Mouse (Mus musculus) MEL-GATA-1-ER (cell line): ENCODE data around the gene Itpr2.

ENCODE experiments used
- DNase-seq: peaks from one replicate; pipeline ENCODE4 v3.0.0-alpha.2; 2012; ENCODE audit warnings: low read depth; ENCODE audit errors: extremely low read depth

Gene Itpr2

DNA sequence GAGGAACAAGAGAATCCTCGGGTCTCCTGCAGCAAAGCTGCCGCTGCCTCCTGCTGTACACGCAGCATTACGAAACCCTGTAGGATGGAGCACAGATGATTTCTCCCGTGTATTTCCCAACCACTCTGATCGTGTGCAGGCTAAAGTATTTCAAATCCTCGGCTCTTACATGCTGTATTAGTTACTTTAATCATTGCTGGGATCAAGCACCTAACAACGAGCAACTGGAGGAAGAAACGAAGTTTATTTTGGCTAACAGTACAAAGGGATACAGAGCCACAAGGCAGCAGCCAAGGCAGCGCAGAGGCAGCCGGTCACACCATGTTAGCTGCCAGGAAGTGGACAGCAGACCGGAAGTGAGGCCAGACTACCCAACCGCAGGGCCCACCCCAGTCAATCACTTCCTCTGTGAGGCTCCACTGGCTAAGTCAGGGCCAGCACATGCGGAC is 331.4 kb downstream of the Itpr2 start:
- DNase-seq: no peak

DNA sequence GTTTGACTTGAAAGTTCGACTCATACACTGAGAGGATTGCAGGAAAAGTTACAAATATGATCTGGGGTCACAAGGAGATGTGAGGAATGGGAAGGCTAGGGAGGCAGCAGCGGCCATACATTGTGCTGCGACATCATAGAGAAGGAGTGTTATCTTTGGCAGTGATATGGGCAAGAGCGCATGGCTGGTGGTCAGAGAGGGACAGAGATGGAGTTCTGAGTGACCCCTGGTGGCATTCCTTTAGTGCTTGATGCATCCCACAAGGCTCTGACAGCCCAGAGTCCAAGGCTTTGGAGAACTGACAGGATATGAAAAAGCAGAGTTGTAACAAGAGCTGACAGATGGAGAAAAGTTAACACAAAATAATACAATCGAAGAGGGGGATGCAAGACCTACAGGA is 334.8 kb downstream of the Itpr2 start:
- DNase-seq: no peak

DNA sequence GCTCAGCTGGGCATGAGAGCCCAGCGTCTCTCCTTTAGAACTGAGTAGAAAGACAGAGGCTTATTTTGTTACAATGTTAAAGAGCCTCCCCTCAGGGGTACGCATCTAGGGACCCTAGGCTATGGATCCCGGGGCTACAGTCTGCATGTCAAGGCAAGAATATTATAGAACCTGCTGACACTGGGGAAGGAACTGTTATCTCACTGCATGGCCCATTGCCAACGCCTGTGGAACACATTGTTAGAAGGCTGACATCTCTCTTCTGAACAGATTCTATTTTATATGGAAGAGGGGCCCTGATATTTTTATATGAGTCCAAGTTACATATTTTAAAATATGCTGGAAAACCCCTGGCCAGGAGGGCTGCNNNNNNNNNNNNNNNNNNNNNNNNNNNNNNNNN is 342.4 kb downstream of the Itpr2 start:
- DNase-seq: no peak

DNA sequence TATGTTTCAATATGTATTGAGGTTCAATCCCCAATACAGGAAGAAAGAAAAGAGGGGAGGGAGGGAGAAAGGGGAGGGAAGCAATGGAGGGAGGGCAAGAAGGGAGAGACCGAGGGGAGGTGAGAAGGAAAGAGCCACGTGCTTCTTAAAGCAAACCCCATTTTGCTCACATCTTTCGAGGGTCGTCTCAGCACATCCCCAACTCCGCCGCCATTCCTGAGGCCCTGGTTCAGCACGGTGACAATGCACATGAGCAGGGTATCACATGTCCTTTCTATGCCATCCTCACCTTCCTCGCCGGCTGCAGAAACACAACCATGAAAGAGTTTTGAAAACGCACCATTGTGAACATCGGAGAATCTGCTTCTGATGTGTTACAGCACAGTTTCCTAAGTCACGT is 343.3 kb downstream of the Itpr2 start:
- no peak for DNase-seq

DNA sequence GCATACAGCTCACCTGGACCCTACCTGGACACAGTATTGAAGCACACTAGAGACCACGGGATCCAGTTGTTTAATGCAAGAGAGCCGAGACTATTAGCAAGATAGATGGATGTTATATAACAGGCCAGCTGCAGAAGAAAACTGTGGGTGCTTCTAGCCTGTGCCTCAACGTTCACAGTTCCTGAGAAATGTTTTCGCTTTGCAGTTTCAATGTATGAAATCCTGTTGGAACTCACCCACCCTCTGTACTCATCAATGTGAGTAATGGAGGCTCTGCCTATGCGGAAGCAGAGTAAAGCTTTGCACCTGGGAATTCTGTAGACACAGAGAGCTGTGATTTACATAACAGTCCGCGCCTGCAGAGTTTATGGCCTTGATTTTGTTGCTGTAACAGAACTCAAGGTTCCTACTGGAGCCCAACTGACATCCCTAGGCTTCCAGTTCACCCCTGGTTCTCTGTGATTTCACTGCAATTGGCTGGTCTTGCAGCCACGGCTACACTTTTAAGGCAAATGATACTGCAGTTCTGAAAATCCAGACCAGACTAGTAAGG is 344.0 kb downstream of the Itpr2 start:
- no peak for DNase-seq

DNA sequence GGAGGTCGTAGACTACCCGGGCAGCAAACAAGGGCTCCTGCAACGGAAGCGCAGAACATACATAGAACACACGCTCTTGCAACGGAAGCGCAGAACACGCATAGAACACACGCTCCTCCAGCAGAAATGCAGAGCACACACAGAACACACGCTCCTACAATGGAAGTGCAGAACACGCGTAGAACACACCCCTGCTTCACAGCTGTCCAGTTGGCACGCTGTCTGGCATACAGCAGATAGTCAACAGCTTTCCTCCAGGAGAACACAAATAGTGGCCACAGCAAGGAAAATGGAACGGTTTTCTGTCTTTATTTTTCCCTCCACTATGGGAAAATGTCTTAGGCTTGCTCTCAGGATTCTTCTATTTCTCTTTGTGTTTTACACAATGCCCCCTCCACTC is 344.9 kb downstream of the Itpr2 start:
- DNase-seq: no peak

DNA sequence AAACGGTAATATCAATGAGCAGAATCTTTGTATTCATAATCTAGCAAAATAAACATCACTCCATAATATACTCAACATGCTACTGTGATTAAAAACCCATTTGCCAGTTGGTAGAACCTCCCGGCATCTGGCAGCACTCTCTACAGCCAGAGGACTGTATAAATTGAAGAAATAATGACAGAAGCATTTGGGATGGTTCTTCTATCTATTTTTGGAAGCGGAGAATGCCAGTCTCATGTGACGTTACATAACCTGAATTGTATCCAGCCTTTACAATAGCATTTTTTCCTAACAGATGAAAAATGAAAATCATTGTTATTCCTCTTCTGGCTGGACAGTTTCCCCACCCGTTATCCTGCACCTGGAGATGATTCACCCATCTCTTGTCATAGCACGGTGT is 345.5 kb downstream of the Itpr2 start:
- no peak for DNase-seq

DNA sequence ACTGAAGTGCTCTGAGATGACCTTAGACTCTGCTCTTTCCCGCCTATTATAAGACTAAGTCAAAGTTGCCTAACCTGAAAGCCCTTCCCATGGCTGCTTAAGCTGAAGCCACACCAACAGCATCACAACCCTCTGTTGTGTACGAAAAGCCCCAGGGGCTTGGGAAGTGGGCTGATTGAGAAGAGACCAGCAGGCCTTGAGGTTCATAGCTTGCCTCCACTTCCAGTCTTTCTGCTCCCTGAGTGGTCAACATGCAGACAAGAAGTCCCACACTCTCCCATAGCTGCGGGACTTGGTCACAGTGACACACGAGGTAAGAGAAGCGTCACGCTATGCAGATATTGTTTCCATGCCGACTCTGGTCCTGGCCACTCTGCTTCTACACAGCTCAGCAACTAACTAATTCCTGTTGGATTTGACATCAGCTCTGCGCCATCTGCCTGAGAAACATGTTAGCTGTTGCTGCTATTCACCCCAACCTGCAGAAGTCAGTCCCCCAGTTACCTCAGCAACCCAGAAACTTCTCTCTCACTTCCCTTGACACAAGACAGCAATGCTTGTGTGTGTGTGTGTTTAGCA is 346.8 kb downstream of the Itpr2 start:
- DNase-seq: no peak

DNA sequence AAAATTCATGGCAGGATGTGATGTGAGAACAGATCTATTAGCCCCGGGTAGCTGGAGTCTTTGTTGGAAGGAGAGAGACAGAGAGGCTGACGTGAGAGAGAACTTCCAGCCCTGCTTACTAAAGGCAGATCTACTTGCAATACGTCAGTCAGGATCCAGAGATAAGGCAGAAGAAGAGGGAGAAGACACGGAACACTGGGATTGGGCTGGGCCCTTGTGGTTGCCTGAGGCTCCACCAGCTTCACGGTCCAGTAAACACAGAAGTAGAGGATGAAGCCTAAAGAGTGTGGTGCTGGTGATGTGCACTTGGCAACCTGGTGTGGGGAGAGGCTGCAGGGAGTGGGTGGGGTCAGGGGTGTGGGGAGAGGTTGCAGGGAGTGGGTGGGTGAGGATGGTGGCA is 349.2 kb downstream of the Itpr2 start:
- DNase-seq: no peak

DNA sequence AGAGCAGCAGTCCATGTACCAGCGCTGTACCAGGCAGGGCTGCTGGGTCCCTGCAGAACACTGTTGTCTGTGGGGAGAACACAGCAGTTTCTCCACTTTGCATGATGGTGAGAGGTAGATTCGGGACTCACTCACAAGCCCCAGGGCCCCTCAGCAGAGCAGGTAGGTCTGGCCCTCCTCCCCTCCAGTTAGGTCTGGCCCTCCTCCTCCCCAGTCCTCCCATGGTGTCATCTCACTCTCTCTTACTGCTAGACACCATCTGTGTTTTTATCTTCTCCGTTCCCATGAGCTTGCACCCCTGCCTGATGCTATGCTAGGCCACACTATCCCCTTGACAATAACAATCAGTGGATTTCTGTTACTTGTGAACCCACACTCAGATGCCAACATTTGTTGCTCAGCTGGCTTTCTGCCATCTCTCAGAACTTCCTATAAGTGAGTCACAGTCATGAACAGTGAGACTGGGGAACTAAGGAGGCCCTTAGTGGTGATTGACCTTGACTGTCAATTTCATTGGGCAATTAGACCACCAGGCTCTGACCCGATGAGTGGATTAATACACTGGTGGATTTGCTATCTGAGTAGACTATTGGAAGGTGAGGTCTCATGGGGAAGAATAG is 360.9 kb downstream of the Itpr2 start:
- DNase-seq: no peak

DNA sequence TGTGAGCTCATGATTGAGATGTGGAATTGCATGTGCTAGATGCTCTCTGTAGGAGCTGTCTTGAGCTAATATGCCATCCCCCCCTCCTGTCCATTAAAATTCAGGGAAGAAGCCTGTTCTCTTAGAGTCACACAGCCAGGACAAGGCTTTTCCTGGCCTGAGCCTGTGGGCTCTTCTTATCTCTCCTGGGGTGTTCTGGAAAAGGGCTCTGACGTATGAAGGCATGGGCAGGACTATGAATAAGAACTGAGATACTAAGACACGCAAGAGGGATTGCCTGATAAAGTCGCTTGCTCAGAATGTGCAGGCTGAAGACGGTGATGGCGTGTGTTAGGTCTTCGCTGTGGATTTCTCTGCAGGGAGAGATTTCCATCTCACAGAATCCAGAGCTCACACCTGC is 361.9 kb downstream of the Itpr2 start:
- no peak for DNase-seq

DNA sequence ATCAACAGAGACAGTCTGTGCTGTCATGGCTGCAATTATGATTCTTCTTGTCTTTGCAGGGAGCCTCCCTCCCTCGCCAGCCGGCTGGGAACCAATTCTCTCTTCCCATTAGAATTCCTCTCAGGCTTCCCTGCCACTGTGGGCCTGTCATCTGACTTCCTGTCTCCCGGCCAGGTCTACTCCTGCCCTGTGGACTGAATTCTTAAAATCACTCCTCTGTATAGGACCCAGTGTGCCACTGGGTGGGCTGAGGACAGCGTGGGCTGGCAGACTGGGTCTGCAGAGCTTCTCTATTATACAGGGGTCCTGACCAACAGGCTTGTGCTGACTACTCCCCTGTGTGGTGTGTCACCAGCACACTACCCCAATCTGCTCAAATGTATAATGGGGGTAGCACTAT is 365.4 kb downstream of the Itpr2 start:
- DNase-seq: no peak

DNA sequence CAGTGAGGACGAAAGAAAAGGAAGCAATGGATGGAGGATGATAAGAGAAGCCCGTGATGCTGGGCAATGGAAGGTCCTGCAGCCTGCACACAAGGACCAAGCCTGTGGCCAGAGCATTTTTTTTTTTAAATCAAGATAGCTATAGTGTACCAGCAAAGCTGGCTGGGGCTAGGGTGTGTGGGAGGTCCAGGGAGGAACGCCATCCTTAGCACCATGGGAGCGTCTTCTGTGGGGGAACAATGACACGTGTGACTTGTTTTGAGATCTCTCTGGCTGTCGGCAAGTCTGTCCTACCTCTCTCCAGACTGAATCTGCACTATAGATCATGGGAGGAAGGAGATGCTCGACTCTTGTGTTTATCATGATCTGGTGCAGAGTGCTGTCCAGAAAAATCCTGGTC is 365.8 kb downstream of the Itpr2 start:
- no peak for DNase-seq

DNA sequence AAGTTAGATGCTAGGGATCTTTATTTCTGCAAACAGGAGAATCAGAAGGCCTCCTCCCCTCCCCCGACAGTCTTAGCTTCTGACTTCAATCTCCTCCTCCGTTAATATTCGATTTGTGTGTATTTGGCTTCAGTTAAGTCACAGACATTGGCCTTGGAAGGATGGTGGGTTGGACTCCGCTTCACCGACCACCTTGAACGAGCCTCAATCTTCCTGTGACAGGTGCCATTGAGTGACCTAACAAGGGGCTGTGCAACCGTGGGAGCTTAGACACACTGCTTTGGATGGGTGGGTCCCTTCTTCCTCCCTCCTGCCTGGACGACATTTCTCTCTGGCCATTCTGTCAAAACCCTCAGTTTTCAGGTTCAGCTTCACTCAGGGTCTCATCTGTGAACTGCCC is 366.7 kb downstream of the Itpr2 start:
- no peak for DNase-seq

DNA sequence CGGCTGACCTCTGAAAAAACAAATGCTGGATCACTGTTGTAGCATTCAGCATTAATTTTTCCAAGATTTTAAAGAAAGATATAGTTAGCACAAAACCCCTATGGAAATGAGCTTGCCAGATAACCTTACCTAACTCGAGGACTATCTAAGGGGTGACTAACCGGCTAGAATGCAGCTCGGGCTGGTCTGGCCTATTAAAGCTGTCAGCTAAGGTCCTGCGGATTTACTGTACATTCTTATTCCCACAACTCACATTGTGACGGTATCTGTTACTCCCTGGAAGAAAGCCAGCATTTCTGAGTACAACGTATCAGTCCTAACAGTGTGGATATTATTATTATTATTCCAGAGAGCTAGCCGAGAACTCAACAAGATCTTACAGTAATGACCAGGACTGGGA is 368.1 kb downstream of the Itpr2 start:
- no peak for DNase-seq

DNA sequence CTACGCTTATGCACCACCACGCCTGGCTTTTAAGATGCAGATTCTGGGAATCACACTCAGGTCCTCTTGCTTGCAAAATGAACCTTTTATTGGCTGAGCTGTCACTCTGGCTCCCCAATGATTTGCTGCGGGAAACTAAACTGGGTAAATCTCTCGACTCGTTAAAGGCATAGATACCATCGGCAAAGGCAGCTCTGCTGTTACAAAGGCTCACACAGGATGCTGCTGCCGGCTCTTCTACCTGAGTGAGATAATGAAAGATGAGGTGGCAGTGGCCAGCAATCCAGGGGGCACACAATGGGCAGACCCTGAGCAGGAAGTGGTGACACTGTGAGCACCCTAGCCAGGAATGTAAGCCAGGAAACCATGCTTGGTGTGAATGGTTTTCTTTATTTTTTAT is 373.0 kb downstream of the Itpr2 start:
- no peak for DNase-seq

DNA sequence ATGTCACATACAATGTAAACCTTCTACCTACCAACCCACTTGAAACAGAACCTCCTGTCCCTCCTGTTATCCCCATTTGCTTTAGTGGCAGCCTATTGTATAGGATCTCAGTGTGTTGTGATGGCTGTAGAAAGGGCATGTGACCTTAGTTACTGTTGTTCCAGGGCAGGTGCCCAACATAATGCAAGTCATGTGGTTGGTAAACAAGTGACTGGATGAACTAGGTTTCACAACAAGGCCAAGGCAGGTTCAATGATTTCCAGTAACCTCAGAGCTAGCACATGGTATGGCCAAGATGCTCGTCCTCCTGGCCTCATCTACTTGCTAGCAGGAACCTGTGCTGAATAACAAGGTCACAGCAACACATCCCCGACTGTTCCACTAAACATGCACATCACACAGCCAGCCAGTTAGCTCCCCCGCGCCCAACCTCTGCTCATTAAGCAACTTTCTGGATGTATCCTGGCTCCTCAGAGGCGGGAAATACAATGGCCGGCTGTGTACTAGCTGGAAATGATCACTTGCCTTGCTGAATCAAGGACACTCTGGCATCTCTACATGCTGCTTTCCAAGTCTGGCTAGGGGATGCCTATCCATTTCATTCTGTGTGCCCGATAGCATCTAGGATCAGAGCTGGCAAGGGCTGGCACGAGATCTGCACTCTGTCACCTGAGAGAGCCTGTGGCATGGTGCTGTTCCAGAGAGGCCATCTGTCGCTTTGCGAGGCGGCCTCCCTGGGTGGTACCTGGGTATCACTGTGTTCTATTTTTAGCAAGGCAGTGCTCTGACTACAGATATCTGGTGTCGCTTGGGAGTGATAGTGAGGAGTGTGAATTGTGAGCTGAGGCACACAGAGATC is 375.0 kb downstream of the Itpr2 start:
- DNase-seq: no peak

DNA sequence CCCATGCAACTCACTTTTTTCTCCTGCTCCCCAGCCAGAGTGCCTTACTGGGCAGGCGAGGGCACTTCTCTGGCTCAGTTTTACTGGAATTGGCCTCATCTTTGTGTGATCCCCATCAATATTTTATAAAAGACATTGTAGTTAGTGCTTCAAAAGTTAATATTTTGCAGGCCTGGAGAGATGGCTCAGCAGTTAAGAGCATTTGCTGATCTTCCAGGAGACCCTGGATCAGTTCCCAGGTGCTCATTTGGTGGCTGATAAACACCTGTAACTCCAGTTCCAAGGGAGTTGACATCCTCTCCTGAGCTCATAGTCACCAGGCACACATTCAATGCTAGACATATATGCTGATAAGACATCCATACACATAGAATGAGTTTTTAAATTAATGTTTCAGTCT is 376.4 kb downstream of the Itpr2 start:
- no peak for DNase-seq

DNA sequence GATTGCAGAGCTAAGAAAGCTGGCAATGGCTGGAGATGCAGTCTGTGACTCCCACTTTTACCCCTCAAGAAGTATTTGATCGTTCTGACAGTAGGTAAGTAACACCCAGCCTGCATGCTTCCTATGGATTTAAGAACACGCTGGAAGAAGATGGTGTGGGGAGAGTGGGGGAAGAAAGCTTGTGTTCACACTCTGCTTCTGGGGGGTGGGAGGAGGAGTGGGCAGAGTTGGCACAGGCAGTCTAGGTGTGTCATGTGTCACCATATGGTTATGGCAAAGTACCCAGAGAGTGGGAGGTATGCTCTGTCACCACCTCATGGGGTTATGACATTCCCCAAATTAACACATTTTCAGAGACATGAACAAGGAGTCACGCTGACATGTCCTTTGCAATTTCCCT is 377.5 kb downstream of the Itpr2 start:
- DNase-seq: no peak

DNA sequence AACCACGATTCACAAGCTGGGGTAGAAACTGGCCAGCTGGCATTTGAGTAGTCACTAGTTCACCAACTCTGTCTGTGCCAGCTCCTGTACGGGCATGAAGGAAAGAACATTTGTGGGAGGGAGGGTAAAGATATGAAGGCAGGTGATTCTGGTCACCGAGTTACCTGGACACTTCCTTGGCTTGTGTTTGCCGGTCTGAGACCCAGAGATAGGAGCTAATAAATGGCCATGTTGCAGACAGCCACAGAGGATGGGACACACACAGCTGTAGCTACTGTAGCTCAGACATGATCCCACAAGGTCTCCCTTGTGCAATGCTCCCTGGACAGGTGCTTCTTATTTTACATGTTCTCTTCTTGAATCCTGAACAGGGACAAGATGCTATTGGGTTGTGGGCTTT is 378.4 kb downstream of the Itpr2 start:
- no peak for DNase-seq

DNA sequence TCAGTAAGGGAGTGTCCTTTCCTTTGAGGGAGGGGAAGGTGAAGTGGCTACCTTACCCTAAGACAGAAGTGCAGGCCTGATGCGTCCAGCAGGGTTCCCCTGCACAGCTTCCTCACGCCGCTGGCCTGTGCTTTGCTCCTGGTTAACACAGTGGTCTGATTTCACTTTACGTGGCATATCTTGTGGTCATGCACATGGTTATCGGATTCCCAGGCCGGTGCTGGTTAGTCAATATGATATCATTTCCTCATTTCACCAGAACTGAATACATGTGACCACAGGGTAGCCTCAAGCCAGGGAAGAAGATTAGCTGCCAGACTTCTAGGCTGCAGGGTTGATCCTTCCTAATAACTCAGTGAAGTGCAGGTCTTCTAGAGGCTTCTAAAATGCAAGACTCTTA is 381.9 kb downstream of the Itpr2 start:
- DNase-seq: peak; percentile 10

DNA sequence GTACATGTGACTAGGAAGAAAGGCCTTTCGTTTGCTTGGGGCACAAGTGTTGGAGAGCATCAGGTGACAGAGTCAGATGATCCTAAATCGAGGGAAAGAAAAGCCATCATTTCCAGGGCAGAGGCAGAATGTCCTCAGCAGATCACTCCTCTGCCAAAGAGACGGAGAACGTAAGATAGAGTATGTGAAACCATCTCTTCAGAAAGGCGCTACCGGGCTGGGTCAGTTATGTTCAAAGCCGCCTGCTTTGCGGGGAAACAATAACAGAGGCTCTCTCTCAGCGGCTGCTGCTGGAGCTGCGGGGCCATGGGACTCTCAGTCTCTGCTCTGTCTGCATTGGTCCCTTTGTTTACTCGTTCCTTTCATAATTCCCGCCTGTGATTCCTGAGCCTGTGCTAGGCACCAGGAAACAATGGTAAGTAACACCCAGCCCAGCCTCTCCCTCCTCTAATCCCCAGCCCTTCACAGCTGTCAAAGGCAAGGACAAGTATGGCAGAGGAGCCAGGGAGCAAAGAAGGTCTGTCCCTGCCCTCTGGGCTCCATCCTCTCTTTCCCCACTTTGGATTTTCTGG is 387.2 kb downstream of the Itpr2 start:
- DNase-seq: no peak
